Mouse (Mus musculus) embryonic facial prominence, embryonic 11.5 days (tissue): ENCODE measurements around the gene Ube2h. TPM values are rescaled to one million over a fixed set of nuclear protein-coding genes. Genes with fewer than 3 reads are reported as not detected.

Experiments used
- ATAC-seq: fragments of 200-750 bp; cut with Nextera tagmentation; replicated peaks from 2 replicates; pipeline ENCODE4 v1.8.0; 2017; ENCODE audit warnings: low read depth; ENCODE audit not compliant: insufficient number of reproducible peaks, low FRiP score, low TSS enrichment
- DNase-seq: peaks from one replicate; pipeline ENCODE4 v3.0.0-alpha.2; 2015; ENCODE audit warnings: low spot score
- H3K27ac ChIP-seq: fragments of 300-500 bp; sonication (generic); replicated peaks from 2 replicates; pipeline ENCODE4 v1.5.1; 2014; ENCODE audit warnings: mild to moderate bottlenecking, low read depth, low read length, control low read depth
- H3K27me3 ChIP-seq: fragments of 300-500 bp; sonication (generic); 2 replicates; pipeline ENCODE4 v1.6.1; 2014; ENCODE audit warnings: mild to moderate bottlenecking, low read length, moderate library complexity, mixed read lengths; ENCODE audit not compliant: control insufficient read depth, insufficient read depth
- H3K36me3 ChIP-seq: fragments of 300-500 bp; sonication (generic); replicated peaks from 2 replicates; pipeline ENCODE4 v1.6.1; 2014; ENCODE audit warnings: low read depth, mild to moderate bottlenecking, low read length, moderate library complexity, mixed read lengths; ENCODE audit not compliant: control insufficient read depth, insufficient read depth
- H3K4me1 ChIP-seq: fragments of 300-500 bp; sonication (generic); 2 replicates; pipeline ENCODE4 v1.6.1; 2014; ENCODE audit warnings: low read length, mixed read lengths; ENCODE audit not compliant: control insufficient read depth, insufficient read depth
- H3K4me2 ChIP-seq: fragments of 300-500 bp; sonication (generic); 2 replicates; pipeline ENCODE4 v1.6.1; 2014; ENCODE audit warnings: low read depth, mild to moderate bottlenecking, control low read depth, low read length, moderate library complexity
- H3K4me3 ChIP-seq: fragments of 300-500 bp; sonication (generic); 2 replicates; pipeline ENCODE4 v1.5.1; 2014; ENCODE audit warnings: low read depth, low read length, control low read depth
- H3K9ac ChIP-seq: fragments of 300-500 bp; sonication (generic); replicated peaks from 2 replicates; pipeline ENCODE4 v1.6.1; 2014; ENCODE audit warnings: mild to moderate bottlenecking, control low read depth, low read length
- H3K9me3 ChIP-seq: fragments of 300-500 bp; sonication (generic); replicated peaks from 2 replicates; pipeline ENCODE4 v1.6.1; 2016; ENCODE audit warnings: mild to moderate bottlenecking, low read length, inconsistent platforms, mixed read lengths; ENCODE audit not compliant: control insufficient read depth
- WGBS: fragments of 180-500 bp; shearing (Covaris S2); extraction: QIAGEN DNeasy Blood & Tissue Kit; methylation state at CpG from one replicate; pipeline ENCODE4 v1.1.7; 2014; 5-methylcytosine and 5-hydroxymethylcytosine counted together
- polyA plus RNA-seq: library from polyadenylated mRNA; unstranded; fragments of >200 nt; fragmentation: Nextera tagmentation; extraction: Ambion mirVana; gene quantifications from 2 replicates; pipeline ENCODE4 v1.2.1, GENCODE M21; 2014

The Ube2h gene
- polyA plus RNA-seq, 1 experiment from 2014 or later, result 52.4 TPM

DNA sequence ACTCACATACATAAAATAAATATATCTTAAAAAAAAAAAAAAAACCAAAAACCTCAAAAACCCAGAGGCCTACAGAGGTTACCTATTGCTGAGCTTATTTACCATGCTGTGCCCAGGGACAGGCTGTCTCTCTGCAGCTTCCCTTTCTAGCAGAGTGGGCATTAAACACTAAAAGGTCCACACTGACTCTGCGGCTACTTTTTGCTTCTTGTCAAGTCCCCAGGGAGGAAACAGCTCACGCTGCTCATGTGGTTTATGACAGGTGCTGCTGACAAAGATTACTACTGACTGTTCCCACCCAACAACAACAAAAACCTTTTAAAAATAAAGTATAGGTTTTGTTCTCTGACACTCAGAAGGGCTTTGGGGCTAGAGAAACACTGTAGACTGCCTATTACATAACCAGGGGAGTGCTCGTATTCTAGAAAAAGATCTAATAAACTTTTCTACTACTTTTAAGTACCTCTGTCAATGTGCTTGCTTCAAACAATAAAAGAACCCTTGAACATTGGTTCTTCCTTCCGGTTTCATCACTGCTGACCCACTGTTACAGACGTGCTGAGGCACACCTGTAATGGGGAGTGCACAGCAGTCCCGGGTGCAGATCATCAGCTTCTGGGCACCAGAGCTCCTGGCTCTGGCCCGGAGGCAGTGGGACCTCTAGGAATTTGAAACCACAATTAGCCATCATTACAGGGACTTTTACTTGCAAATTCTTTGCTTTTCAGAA is 77.2 kb downstream of the Ube2h start:
- 79% methylated on average over 7 of the region's 7 CpGs for WGBS
- Histone ChIP-seq H3K4me1 (no peaks in the 10 kb centered on the region), H3K9me3 (no peaks in the 10 kb centered on the region), H3K27ac (no peak overlapping the region), H3K4me3 (no peak overlapping the region), H3K4me2 (no peak overlapping the region), H3K9ac (no peak overlapping the region), H3K36me3 (no peaks in the 10 kb centered on the region; the same call in 1 of the 2 replicates), H3K27me3 (no peaks in the 10 kb centered on the region)
- no peak for DNase-seq
- ATAC-seq, result no peak

DNA sequence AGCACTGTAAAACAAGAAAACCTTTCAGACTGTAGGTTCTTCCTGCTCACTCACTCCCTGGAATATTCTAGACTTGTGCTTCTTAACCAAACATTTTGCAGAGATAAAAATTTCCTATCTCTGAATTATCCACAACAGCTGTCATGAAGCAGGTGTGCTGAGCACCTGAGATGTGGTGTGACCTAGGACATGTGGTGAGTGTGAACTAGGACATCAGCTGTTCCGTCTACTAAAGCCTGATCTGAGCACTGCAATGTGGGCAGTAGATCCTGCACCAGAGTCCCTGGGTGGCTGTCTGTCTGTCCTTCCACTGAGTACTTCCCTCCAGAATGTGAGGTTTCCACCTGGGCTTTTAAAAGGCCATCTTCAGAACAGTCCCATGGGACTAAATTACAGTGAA is 79.6 kb downstream of the Ube2h start:
- no peaks in the 10 kb centered on the region for H3K4me1 ChIP-seq
- H3K27ac ChIP-seq, result no peak overlapping the region
- H3K9me3 ChIP-seq, result no peaks in the 10 kb centered on the region
- DNase-seq, result no peak
- peaks cover under 1% of the 10 kb centered on the region; the same call in 1 of the 2 replicates for H3K36me3 ChIP-seq
- no peak overlapping the region for H3K4me2 ChIP-seq
- H3K27me3 ChIP-seq, result no peaks in the 10 kb centered on the region
- H3K4me3 ChIP-seq, result no peak overlapping the region
- WGBS, result 90% methylated on average over 1 of the region's 1 CpGs
- no peak overlapping the region for H3K9ac ChIP-seq
- no peak for ATAC-seq

DNA sequence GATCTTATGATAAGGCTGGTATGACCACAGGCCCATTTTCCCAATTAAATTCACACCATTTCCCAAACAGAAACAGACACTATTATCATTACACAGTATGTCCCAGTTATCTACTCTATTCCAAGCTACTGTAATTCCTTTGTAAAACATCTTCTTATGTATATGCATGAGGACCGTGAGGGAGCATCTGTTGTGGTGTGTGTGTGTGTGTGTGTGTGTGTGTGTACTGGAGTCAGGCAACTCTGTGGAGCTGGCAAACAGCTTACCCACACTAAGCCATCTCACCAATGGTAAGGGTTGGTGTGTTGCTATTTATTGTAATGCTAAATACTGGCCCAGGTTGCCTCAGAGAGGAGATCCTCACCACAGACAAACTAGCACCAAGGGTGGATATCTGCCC is 82.0 kb downstream of the Ube2h start:
- ATAC-seq, result no peak
- Histone ChIP-seq H3K4me1 (no peaks in the 10 kb centered on the region), H3K9ac (no peak overlapping the region), H3K27me3 (no peaks in the 10 kb centered on the region), H3K4me2 (no peak overlapping the region), H3K9me3 (no peaks in the 10 kb centered on the region), H3K4me3 (no peak overlapping the region), H3K36me3 (peaks cover 3% of the 10 kb centered on the region), H3K27ac (no peak overlapping the region)
- 83% methylated on average over 1 of the region's 1 CpGs for WGBS
- no peak for DNase-seq

DNA sequence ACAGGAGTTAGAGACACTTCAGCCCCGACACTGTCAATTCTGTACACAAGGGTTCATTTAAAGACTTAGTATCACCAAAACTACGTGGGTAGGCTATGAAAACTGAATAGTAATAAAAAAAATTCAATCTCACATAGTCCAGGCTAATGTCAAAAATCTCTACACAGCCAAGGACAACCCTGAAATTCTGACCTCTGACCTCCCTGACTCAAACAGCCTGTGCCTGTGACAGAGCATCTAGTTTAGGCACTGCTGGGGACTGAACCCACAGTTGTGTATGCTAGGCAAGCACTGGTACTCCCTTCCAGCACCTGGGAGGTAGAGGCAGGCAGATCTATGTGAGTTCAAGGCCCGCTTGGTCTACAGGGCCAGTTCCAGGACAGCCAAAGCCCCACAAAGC is 86.8 kb downstream of the Ube2h start:
- 86% methylated on average over 3 of the region's 3 CpGs for WGBS
- H3K36me3 ChIP-seq, result peaks cover 3% of the 10 kb centered on the region

DNA sequence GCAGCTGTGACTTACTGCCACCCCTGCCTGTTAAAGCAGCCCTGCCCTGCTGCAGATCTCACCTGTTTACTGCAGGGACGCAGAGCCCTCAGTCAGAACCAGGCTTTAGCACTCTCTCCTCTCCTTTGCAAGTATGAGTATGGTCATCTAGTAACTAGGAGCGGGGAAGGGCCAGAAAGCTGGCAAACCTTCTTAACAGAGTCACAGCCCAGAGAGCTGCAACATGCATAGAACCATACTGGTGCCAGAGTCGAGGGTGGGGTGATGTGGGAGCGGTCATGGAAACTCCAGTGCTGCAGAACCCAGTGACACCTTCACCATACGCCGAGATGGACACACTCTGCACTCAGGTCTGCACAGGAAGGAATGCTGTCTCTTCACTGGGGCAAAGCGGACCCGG is 91.9 kb downstream of the Ube2h start:
- Histone ChIP-seq H3K27me3 (no peaks in the 10 kb centered on the region), H3K36me3 (no peaks in the 10 kb centered on the region; the same call in 1 of the 2 replicates), H3K4me2 (no peak overlapping the region), H3K9ac (no peak overlapping the region), H3K4me3 (no peak overlapping the region), H3K27ac (no peak overlapping the region), H3K9me3 (no peaks in the 10 kb centered on the region), H3K4me1 (no peaks in the 10 kb centered on the region)
- DNase-seq (no peak), ATAC-seq (no peak)
- WGBS, result 92% methylated on average over 8 of the region's 8 CpGs

More for the DNA sequence above, 86.8 kb downstream of the Ube2h start:
- H3K27ac ChIP-seq, result no peak overlapping the region
- H3K27me3 ChIP-seq, result no peaks in the 10 kb centered on the region
- no peaks in the 10 kb centered on the region for H3K9me3 ChIP-seq
- no peak for ATAC-seq
- H3K4me3 ChIP-seq, result no peak overlapping the region
- no peak overlapping the region for H3K4me2 ChIP-seq
- DNase-seq, result no peak
- H3K9ac ChIP-seq, result no peak overlapping the region
- H3K4me1 ChIP-seq, result no peaks in the 10 kb centered on the region

DNA sequence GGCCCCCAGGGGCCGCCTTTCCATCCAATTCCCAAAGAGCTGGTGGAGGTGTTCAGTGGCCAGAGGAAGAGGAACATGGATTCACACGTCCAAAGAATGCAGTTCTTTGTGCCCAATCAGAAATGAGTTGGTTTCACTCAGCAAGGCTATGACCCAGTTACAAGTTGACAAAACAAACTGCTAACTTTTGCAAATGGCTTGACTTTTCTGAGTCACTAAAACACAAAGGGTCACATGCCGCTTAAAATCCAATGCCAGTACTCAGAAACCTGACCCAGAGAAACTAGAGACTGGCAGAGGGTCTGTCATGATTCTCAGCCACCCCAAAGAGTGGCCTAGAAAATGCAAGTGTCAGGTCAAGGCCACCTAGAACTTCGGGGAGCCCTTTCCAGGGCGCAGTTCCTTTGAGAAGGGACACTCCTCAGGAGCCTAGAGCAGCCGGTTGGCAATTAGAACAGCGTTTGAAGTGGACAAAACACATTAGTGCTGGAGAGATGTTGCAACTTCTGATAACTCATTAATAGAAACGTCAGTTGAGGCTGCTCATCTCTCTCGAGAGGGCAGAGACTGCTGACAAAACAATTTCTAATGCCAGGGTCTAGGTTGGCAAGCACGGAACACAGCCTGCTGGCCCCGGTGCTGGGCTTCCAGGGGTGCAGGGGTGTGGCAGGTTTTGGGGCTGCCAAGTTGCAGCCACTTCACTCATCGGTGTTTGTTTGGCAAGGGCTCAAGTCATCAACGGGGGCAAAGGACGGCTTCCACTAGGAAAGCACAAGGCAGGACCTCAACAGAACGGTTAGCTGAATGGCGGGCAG is 92.5 kb downstream of the Ube2h start:
- Histone ChIP-seq H3K4me2 (no peak overlapping the region), H3K36me3 (no peaks in the 10 kb centered on the region), H3K4me1 (no peaks in the 10 kb centered on the region), H3K27me3 (no peaks in the 10 kb centered on the region), H3K9ac (no peak overlapping the region), H3K27ac (no peak overlapping the region), H3K4me3 (no peak overlapping the region), H3K9me3 (no peaks in the 10 kb centered on the region)
- DNase-seq (no peak), ATAC-seq (no peak)
- WGBS, result 78% methylated on average over 16 of the region's 16 CpGs

DNA sequence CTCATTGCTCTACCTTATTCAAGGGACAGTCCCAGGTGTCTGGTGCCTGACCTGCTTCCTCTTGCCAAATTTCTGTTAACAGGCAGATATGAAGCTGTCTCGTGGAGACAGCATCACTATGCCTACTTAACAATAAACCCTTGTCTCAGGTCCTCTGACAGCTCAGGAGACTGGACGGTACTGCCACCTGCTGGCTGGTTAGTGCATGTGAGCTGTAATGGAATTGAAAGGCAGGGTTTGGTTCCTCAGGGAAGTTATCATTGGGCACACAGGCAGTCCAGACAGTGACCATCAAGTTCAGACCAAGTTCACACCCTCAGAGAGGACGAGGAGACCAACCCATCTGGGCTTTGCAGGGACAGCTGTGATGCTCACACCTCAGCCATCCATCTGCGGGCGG is 93.6 kb downstream of the Ube2h start:
- Histone ChIP-seq H3K9ac (no peak overlapping the region), H3K36me3 (no peaks in the 10 kb centered on the region), H3K4me2 (no peak overlapping the region), H3K4me3 (no peak overlapping the region), H3K27me3 (no peaks in the 10 kb centered on the region), H3K27ac (no peak overlapping the region), H3K4me1 (no peaks in the 10 kb centered on the region), H3K9me3 (no peaks in the 10 kb centered on the region)
- DNase-seq (peak; percentile 85), ATAC-seq (peak; percentile 36; the same call in 1 of the 2 replicates)
- WGBS, result 33% methylated on average over 5 of the region's 5 CpGs

DNA sequence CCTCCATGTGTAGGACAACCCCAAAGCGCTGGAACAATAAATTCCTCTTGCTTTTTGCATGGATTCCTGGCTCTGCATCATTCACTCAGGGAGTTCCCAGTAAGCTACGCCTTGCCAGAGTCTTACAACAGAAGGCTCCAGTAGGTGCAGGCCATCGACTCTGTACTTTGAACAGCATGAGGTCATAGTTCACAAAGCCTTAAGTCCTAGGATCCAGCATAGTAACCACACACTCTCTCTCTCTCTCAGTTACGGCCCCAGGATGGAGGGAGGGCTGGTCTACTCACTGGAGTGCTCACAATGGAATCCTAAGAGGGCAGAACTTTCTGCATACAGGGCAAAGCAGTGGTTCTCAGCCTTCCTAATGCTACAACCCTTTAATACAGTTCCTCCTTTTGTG is 95.5 kb downstream of the Ube2h start:
- no peaks in the 10 kb centered on the region for H3K36me3 ChIP-seq
- 50% methylated on average over 4 of the region's 4 CpGs for WGBS
- H3K27ac ChIP-seq, result no peak overlapping the region
- H3K4me1 ChIP-seq, result no peaks in the 10 kb centered on the region
- no peak overlapping the region for H3K4me3 ChIP-seq
- no peaks in the 10 kb centered on the region for H3K27me3 ChIP-seq
- ATAC-seq (no peak), DNase-seq (no peak)
- no peak overlapping the region for H3K9ac ChIP-seq
- H3K9me3 ChIP-seq, result no peaks in the 10 kb centered on the region
- no peak overlapping the region for H3K4me2 ChIP-seq
